Mouse (Mus musculus) R1 (cell line): ENCODE measurements around the gene Rragd.
"Not testable (repeated sequence)": the region's sequence is repeated elsewhere in the genome, so short reads cannot be mapped to it uniquely, and the experiment has no call there.

ENCODE experiments used
- DNase-seq: peaks from one replicate; pipeline ENCODE4 v3.0.0-alpha.2; 2018; ENCODE audit warnings: low read depth, low spot score

The Rragd gene

DNA sequence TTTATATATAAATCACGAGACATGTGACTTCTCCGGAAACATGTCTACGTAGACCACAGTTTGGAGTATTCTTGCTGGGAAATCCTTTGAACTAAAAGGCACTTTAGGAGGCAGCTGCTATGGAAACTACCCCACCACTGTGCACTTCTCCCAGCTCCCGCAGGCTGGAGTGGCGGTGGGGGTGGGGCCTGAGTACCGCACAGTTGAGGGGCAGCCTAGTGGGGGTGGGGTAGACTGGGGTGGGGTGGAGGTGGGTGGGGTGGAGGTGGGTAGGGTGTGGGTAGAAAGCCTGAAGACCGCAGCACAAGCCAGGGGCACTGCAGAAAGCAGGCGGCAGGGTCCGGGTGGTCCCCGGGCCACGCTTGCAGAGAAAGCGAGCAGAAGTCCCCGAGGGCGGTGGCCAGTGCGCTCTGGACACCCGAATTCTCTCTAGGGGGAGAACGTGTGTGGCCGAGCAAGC lies at the start of gene Rragd:
Gene Rragd (plus strand): TSS at position 322 of the 460 bp plus-strand sequence.
- peak; percentile 77 for DNase-seq

DNA sequence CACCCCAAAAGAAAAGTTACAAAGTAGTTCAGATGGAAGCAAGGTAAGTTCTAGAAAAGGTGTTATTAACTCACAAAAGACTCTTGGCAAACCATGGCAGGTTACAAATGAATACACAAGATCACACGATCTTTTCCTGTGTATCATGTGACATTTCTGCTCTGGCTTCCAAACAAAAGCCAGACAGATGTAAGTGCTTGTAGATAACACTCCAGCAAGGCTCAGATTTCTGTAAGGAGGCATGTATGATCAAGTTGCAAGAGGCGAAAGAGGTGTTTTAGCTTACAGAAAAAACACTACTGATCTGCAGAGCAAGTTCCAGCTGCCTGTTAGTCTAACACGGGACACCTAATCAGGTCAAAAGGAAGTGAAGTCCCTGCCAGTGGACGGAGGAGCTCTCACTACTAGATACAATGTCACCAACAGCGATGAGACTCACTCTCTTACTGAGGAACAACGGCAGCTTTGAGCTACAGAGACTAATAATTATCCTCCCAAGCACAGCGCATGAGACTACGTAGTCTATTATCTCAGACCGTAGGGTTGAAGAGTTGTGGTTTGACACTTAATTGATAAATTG lies 46.0 kb upstream of the Rragd start:
- DNase-seq: no peak

- no peak for DNase-seq
Observed at GRCm38 (mm10) chr4:32939521-32939920, 43.3 kb upstream of the Rragd start.

DNA sequence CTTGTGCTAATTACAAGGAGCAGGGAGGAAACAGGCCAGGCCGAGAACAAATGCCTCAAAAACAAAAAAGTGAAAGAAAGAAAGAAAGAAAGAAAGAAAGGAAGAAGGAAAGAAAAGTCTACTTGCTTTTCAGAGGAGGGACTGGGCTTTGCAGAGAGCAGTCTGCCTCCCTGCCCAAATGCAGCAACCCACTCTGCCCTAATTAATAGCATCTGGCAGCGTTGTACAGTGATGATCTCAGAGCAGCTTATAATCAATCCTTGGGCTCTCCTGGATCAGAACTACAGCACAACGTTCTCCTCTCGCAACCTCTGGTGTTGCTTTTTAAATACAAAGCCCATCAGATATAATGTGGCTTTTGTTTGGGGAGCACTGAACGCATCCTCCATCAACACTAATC lies 42.9 kb upstream of the Rragd start:
- no peak for DNase-seq

DNA sequence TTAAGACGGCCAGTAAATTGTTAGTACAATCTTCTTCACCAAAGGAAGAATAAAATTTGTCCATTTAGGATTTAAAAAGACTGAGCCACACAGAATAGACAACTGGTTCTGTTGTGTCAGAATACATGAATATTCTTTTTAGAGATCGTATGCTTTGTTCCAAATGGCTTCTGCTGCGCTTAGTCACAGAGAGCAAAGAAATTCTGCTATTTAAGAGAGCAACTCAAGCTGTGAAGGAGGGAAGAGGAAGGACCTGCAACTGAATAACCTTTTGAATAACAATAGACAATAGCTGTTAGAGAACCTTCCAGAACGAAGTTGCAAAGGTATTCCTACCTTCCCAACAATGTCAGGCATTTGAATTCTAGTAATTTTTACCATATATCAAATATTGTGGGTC lies 41.9 kb upstream of the Rragd start:
- peak; percentile 97 for DNase-seq

DNA sequence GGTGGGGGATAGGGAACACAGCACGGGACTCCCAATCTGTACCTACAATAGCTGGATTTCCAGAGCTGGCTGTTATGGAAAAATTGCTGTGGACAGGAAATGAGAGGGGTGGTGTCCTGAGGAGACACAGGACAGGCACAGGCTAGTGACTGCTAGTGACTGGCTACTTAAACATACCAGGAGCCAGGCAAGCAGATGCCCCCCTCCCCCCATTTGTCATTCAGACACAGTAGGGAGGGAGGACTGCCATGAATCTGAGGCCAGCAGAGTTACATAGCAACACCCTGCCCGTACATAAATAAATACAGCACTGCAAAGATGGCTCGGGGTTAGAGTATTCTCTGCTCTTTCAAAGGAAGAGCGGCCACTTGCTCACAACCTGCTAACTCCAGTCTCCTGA lies 35.2 kb upstream of the Rragd start:
- peak; percentile 92 for DNase-seq

- DNase-seq: peak; percentile 69
Observed at GRCm38 (mm10) chr4:32948696-32949095, 34.1 kb upstream of the Rragd start.

- DNase-seq: peak; percentile 80
Observed at GRCm38 (mm10) chr4:32950356-32951034, 32.3 kb upstream of the Rragd start, which contains the start of gene Ankrd6. Gene Ankrd6, minus strand, starts transcription at chr4:32950841.

GRCm38 (mm10) chr4:32951035-32951940 lies 31.5 kb upstream of the Rragd start:
- peak; percentile 62 for DNase-seq

DNA sequence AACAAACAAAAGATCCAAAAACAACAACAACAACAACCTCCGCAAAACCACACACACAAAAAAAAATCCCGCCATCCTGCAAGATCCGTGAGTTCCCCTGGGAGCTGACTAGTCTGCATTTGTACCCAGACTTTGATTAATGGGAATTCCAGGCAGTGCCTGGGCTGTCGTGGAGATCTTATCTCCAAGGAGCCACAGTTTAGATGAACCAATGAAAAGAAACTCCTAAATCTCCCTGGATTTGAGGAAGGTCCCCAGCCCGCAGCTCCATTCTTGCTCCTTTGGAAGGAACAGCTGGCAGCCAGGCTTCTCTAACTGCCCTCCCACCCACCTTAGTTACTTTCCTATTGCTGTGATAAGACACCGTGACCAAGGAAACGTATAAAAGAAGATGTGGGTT lies 30.2 kb upstream of the Rragd start:
- DNase-seq: no peak

DNA sequence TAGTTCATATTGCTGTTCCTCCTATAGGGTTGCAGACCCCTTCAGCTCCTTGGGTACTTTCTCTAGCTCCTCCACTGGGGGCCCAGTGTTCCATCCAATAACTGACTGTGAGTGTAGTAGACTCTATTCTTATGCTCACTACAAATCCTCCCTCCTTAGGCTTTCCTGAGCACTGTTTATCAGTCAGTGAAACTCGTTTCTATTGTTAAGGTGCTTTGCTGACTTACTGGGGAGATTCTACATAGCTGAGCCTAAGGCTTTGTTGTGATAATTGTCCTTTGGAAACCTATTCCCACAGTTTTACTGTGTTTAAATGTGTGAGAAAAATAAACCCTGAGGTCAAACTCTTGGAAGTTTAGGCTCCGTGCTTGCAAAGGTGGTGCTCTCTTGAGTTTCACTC lies 26.4 kb upstream of the Rragd start:
- DNase-seq: peak; percentile 88

GRCm38 (mm10) chr4:32961394-32961793 lies 21.4 kb upstream of the Rragd start:
- no peak for DNase-seq

DNA sequence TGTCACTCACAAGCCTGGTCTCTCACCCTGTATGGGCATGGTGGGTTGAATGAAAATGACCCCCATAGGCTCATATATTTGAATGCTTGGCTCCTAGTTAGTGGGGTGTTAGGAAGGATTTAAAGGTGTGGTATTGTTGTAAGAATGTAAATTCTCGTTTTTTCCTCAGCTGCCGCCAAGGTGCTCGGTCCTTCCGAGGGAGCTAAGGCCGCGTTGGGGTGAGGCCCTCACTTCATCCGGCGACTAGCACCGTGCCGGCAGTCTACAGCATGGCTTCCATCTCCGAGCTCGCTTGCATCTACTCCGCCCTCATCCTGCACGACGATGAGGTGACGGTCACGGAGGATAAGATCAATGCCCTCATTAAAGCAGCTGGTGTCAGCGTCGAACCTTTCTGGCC lies 18.2 kb upstream of the Rragd start:
- DNase-seq: not testable (repeated sequence)

- DNase-seq: peak; percentile 74
Observed at GRCm38 (mm10) chr4:32977331-32977730, 5.5 kb upstream of the Rragd start.

DNA sequence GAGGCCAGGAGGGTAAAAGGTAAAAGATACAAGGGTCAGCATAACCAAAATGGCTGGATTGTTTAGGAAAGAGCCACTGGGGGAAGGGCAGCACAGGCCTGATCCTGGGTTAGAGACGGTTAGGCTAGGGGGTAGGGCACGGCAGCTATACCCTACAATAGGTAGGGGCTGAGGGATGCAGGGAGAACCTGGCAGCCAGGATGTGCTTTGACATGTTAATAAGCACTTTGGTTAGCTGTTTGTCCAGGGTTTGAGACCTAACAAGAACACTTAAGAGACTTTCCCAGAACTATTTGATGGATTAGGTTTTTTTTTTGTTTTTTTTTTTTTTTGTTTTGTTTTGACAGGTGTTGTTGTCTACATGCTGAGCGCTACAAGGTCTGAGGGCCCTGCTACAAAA lies 2.8 kb upstream of the Rragd start:
- peak; percentile 65 for DNase-seq

- DNase-seq: no peak
Observed at GRCm38 (mm10) chr4:32981617-32982016, 1.2 kb upstream of the Rragd start.

DNA sequence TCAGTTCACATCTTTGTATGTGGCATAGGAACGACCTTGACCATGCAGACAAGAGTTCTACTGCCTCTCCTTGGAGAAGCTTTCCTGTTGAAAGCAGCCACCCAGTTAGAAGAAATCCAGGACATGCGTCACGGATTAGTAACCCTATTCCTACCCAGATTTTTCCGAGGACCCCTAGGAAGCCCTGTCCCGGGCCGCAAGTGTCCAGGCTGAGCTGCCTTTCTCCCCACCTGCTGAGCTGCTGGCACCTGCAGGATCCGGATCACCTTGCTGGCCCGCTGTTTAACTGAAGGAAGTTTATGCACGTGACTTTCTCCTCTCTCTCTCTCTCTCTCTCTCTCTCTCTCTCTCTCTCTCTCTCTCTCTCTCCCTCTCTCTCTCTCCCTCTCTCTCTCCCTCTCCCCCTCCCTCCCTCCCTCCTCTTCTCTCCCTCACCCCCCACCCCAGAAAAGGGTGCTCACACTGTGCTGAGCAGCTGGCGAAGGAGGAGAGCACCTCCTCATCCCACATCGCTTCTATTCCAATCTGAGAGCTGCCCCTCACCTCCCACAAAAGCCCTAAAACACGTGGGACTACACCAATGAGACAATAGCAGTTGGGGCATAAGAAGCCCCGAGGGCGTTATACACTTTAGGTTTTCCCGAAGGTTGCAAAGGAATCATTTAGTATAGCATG lies 659 bp upstream of the Rragd start:
- no peak for DNase-seq

- DNase-seq: peak; percentile 33
Observed at GRCm38 (mm10) chr4:32983176-32984155, 629 bp downstream of the Rragd start.

GRCm38 (mm10) chr4:32984242-32984641 lies 1.4 kb downstream of the Rragd start:
- DNase-seq: peak; percentile 13
